Mouse (Mus musculus) adipocyte (in vitro differentiated cells): ENCODE data around the gene Ear10.
A peak's percentile ranks its signal among the peaks of the same experiment; 100 is the strongest.
"Not testable (repeated sequence)": the region's sequence is repeated elsewhere in the genome, so short reads cannot be mapped to it uniquely, and the experiment has no call there.

Source experiments
- DNase-seq: peaks from one replicate; pipeline ENCODE4 v3.0.0-alpha.2; 2016; ENCODE audit warnings: low spot score

Ear10 gene

GRCm38 (mm10) chr14:43923459-43923858 is at the start of gene Ear10:
TSS of gene Ear10 (minus strand) at chr14:43923559.
- not testable (repeated sequence) for DNase-seq

GRCm38 (mm10) chr14:43956769-43957168 is 33.4 kb upstream of the Ear10 start, which contains the start of gene Ang5:
TSS of gene Ang5 (plus strand) at chr14:43957069.
- not testable (repeated sequence) for DNase-seq

- not testable (repeated sequence) for DNase-seq
Measured at GRCm38 (mm10) chr14:43955074-43955473, 31.7 kb upstream of the Ear10 start.

GRCm38 (mm10) chr14:43953382-43953781 is 30.0 kb upstream of the Ear10 start:
- not testable (repeated sequence) for DNase-seq

- not testable (repeated sequence) for DNase-seq
Measured at GRCm38 (mm10) chr14:43933399-43933798, 10.0 kb upstream of the Ear10 start.

GRCm38 (mm10) chr14:43932991-43933390 is 9.6 kb upstream of the Ear10 start:
- peak; percentile 26 for DNase-seq

- not testable (repeated sequence) for DNase-seq
Measured at GRCm38 (mm10) chr14:43925404-43925950, 2.1 kb upstream of the Ear10 start.

- not testable (repeated sequence) for DNase-seq
Measured at GRCm38 (mm10) chr14:43924688-43925403, 1.5 kb upstream of the Ear10 start, which contains the start of gene Gm8113. TSS of gene Gm8113 (plus strand) at chr14:43925390.

GRCm38 (mm10) chr14:43918214-43918613 is 5.1 kb downstream of the Ear10 start:
- not testable (repeated sequence) for DNase-seq

GRCm38 (mm10) chr14:43898577-43898976 is 24.8 kb downstream of the Ear10 start:
- DNase-seq = not testable (repeated sequence)

GRCm38 (mm10) chr14:43895357-43895756 is 28.0 kb downstream of the Ear10 start:
- DNase-seq = not testable (repeated sequence)

- not testable (repeated sequence) for DNase-seq
Measured at GRCm38 (mm10) chr14:43891288-43891687, 32.1 kb downstream of the Ear10 start.

GRCm38 (mm10) chr14:43886235-43886634 is 37.1 kb downstream of the Ear10 start:
- not testable (repeated sequence) for DNase-seq

- DNase-seq = not testable (repeated sequence)
Measured at GRCm38 (mm10) chr14:43879966-43880545, 43.3 kb downstream of the Ear10 start.

- not testable (repeated sequence) for DNase-seq
Measured at GRCm38 (mm10) chr14:43877789-43878188, 45.6 kb downstream of the Ear10 start.

- not testable (repeated sequence) for DNase-seq
Measured at GRCm38 (mm10) chr14:43875417-43875816, 47.9 kb downstream of the Ear10 start, which contains the start of gene Ear1. TSS of gene Ear1 (minus strand) at chr14:43875517.

- DNase-seq = not testable (repeated sequence)
Measured at GRCm38 (mm10) chr14:43874862-43875261, 48.5 kb downstream of the Ear10 start.
